Comparison of ENCODE assay signal across 14 mouse cellular contexts in the genomic region with DNA sequence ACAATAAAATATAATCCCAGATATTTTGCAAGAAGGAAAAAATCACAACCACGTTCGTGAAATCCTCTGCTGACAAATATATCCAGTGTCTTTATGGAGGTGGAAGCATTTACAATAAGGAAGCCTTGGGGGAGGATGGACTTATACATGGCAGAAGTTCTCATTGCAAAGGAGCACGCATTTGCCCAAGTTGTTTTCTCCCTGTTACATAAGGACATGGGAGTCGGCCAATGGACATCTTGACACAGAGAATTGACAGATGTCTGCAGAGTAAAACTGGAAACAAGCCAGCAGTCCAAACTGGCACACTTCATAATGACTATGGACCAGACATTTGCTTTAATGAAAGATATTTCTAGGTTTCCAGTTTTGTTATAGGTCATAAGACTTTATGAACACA. TPM values are rescaled to one million over a fixed set of nuclear protein-coding genes. Genes with fewer than 3 reads are reported as not detected.
A peak's percentile ranks its signal among the peaks of the same experiment; 100 is the strongest.
DNase-seq lines count a peak whose midpoint lies in the region; ATAC-seq lines count a peak whose summit lies in the region.
"Had no signal": no experiment of that assay in that cellular context is flagged by ENCODE, and none has a peak within 500 bp of the region (broad histone marks: within the 10 kb centered on the region; RNA-seq: fewer than 3 reads in every experiment).

No protein-coding gene starts in this region.

- ATAC-seq in cerebellum, adult (ENCODE audit: insufficient number of reproducible peaks, low FRiP score, low TSS enrichment) = peak; percentile 71; the same call in 1 of the 2 replicates
- ATAC-seq: intestine, embryonic 15.5 days; liver, postnatal 0 days; midbrain, embryonic 15.5 days; Patski had no signal

- DNase-seq in adrenal gland, postnatal 14 days = peak; percentile 14
- no peak for DNase-seq in adrenal gland, postnatal 4 days (ENCODE audit: low spot score in 2 of 2)
- peak; percentile 22 to 27 for DNase-seq in left cerebral cortex, postnatal 14 days (ENCODE audit: low spot score in 2 of 2)
- DNase-seq in left cerebral cortex, adult 8-10 months (ENCODE audit: low spot score in 2 of 2) = no peak
- DNase-seq in cerebellum, postnatal 25 days = peak; percentile 82 to 88
- DNase-seq in urinary bladder, postnatal 36 days (ENCODE audit: low spot score in 2 of 2) = no peak
- no peak for DNase-seq in thymus, postnatal 4 days
- DNase-seq: gastrocnemius, adult 2 months; kidney, postnatal 4 days; liver, postnatal 0 days had no signal

- intact Hi-C loops in left cerebral cortex, postnatal 14 days (cut with DNase I) = no loop called here

RNA-seq across cellular contexts. Expression of gene Ripply2, which starts 38.4 kb away (rescaled TPM):
- 2.1 TPM in 1 of 2 replicates, not detected in the other for total RNA-seq in adrenal gland, postnatal 14 days (2021)
- total RNA-seq in adrenal gland, postnatal 4 days (2021) = 1 to 10 TPM; 1.4 to 2.2 TPM
- 1 to 10 TPM; 4.2 to 7.5 TPM for total RNA-seq in left cerebral cortex, postnatal 14 days (2021)
- 10 to 100 TPM in 1 of 4 experiments, 1 to 10 TPM in 3; 8.4 to 11.0 (median 8.9) TPM for total RNA-seq in left cerebral cortex, adult 8-10 months (2022)
- total RNA-seq: gastrocnemius, adult 2 months had no signal

RNA-seq across cellular contexts. Expression of gene Cyb5r4, which starts 44.9 kb away (rescaled TPM):
- total RNA-seq in adrenal gland, postnatal 14 days (2021) = 34.5 and 39.0 TPM in 2 replicates
- 10 to 100 TPM; 40.9 to 41.4 TPM for total RNA-seq in adrenal gland, postnatal 4 days (2021)
- 10 to 100 TPM; 28.1 to 34.7 TPM for total RNA-seq in left cerebral cortex, postnatal 14 days (2021)
- total RNA-seq in left cerebral cortex, adult 8-10 months (2022) = 10 to 100 TPM; 29.5 to 39.4 (median 34.9) TPM

Comparison
In these comparisons a context has a peak if more than half of its experiments do, and no peak if none do; other contexts are left out.
1. DNase-seq: peak in adrenal gland, postnatal 14 days (single experiment), left cerebral cortex, postnatal 14 days (2 of 2) and cerebellum, postnatal 25 days (2 of 2); none in adrenal gland, postnatal 4 days (0 of 2), left cerebral cortex, adult 8-10 months (0 of 2), urinary bladder, postnatal 36 days (0 of 2) and thymus, postnatal 4 days (single experiment).